Mouse (Mus musculus) heart, embryonic 15.5 days (tissue): ENCODE measurements around the gene S100a2. TPM values are rescaled to one million over a fixed set of nuclear protein-coding genes. Genes with fewer than 3 reads are reported as not detected.

Experiments
- polyA plus RNA-seq: library from polyadenylated mRNA; unstranded; fragments of >200 nt; fragmentation: Nextera tagmentation; extraction: Ambion mirVana; gene quantifications from 2 replicates; pipeline ENCODE4 v1.2.1, GENCODE M21; 2015

S100a2 gene
- polyA plus RNA-seq, 1 experiment from 2014 or later, result not detected

Other genes starting within 250 kb of the S100a2 start
- gene Slc27a3, start 200.3 kb upstream of the S100a2 start, polyA plus RNA-seq, result 4.8 and 9.4 TPM in 2 replicates
- gene Ints3, start 156.6 kb upstream of the S100a2 start, polyA plus RNA-seq, result 16.7 and 22.6 TPM in 2 replicates
- 10.1 and 12.5 TPM in 2 replicates for gene Npr1, start 124.4 kb upstream of the S100a2 start, polyA plus RNA-seq
- gene Ilf2, start 114.1 kb upstream of the S100a2 start, polyA plus RNA-seq, result 97.3 and 108 TPM in 2 replicates
- gene Snapin, start 99.2 kb upstream of the S100a2 start, polyA plus RNA-seq, result 71.5 and 75.1 TPM in 2 replicates
- 90.9 and 98.3 TPM in 2 replicates for gene Chtop, start 80.7 kb upstream of the S100a2 start, polyA plus RNA-seq
- 247 and 315 TPM in 2 replicates for gene S100a1, start 75.9 kb upstream of the S100a2 start, polyA plus RNA-seq
- gene S100a13, start 75.8 kb upstream of the S100a2 start, polyA plus RNA-seq, result 73.0 and 94.1 TPM in 2 replicates
- 1.1 and 7.5 TPM in 2 replicates for gene S100a14, start 63.4 kb upstream of the S100a2 start, polyA plus RNA-seq
- gene S100a16, start 53.0 kb upstream of the S100a2 start, polyA plus RNA-seq, result 89.3 and 103 TPM in 2 replicates
- 0.08 and 1.7 TPM in 2 replicates for gene S100a3, start 29.7 kb upstream of the S100a2 start, polyA plus RNA-seq
- not detected in 2 replicates for gene Gm42674, start 11.7 kb downstream of the S100a2 start, polyA plus RNA-seq
- 2.8 and 7.5 TPM in 2 replicates for gene S100a4, start 13.5 kb downstream of the S100a2 start, polyA plus RNA-seq
- gene S100a5, start 18.3 kb downstream of the S100a2 start, polyA plus RNA-seq, result not detected in 2 replicates
- 48.9 and 70.5 TPM in 2 replicates for gene S100a6, start 22.6 kb downstream of the S100a2 start, polyA plus RNA-seq
- gene S100a7a, start 63.8 kb downstream of the S100a2 start, polyA plus RNA-seq, result 0.22 TPM in 1 of 2 replicates, not detected in the other
- 24.9 and 32.7 TPM in 2 replicates for gene S100a8, start 78.7 kb downstream of the S100a2 start, polyA plus RNA-seq
- 15.5 and 16.3 TPM in 2 replicates for gene S100a9, start 105.5 kb downstream of the S100a2 start, polyA plus RNA-seq
- gene Pglyrp4, start 136.7 kb downstream of the S100a2 start, polyA plus RNA-seq, result not detected in 2 replicates
- gene Gm5849, start 187.6 kb downstream of the S100a2 start, polyA plus RNA-seq, result not detected in 2 replicates